Mouse (Mus musculus) midbrain, embryonic 11.5 days (tissue): ENCODE measurements around the gene Tbca. TPM values are rescaled to one million over a fixed set of nuclear protein-coding genes. Genes with fewer than 3 reads are reported as not detected.

ENCODE experiments used
- ATAC-seq: fragments of 200-750 bp; cut with Nextera tagmentation; 2 replicates; pipeline ENCODE4 v1.8.0; 2017; ENCODE audit warnings: moderate TSS enrichment, moderate library complexity; ENCODE audit not compliant: low FRiP score
- DNase-seq: peaks from one replicate; pipeline ENCODE4 v3.0.0; 2015; ENCODE audit warnings: low spot score; ENCODE audit errors: missing footprints
- H3K27ac ChIP-seq: fragments of 300-500 bp; sonication (generic); 2 replicates; pipeline ENCODE4 v1.5.1; 2014; ENCODE audit warnings: low read depth, low read length
- H3K27me3 ChIP-seq: fragments of 300-500 bp; sonication (generic); 2 replicates; pipeline ENCODE4 v1.6.1; 2014; ENCODE audit warnings: mild to moderate bottlenecking, low read length, moderate library complexity, mixed read lengths; ENCODE audit not compliant: control insufficient read depth, insufficient read depth
- H3K36me3 ChIP-seq: fragments of 300-500 bp; sonication (generic); 2 replicates; pipeline ENCODE4 v1.6.1; 2014; ENCODE audit warnings: mild to moderate bottlenecking, low read length, moderate library complexity, mixed read lengths; ENCODE audit not compliant: control insufficient read depth, insufficient read depth
- H3K4me1 ChIP-seq: fragments of 300-500 bp; sonication (generic); 2 replicates; pipeline ENCODE4 v1.6.1; 2014; ENCODE audit warnings: low read length; ENCODE audit not compliant: control insufficient read depth, insufficient read depth
- H3K4me2 ChIP-seq: fragments of 300-500 bp; sonication (generic); 2 replicates; pipeline ENCODE4 v1.6.1; 2014; ENCODE audit warnings: mild to moderate bottlenecking, moderate library complexity
- H3K4me3 ChIP-seq: fragments of 300-500 bp; sonication (generic); 2 replicates; pipeline ENCODE4 v1.5.1; 2014; ENCODE audit warnings: low read depth, low read length
- H3K9ac ChIP-seq: fragments of 300-500 bp; sonication (generic); 2 replicates; pipeline ENCODE4 v1.6.1; 2014; ENCODE audit warnings: low read length
- H3K9me3 ChIP-seq: fragments of 300-500 bp; sonication (generic); 2 replicates; pipeline ENCODE4 v1.6.1; 2016; ENCODE audit warnings: low read length; ENCODE audit not compliant: control insufficient read depth
- WGBS: fragments of 180-500 bp; shearing (Covaris S2); extraction: QIAGEN DNeasy Blood & Tissue Kit; methylation state at CpG from one replicate; pipeline ENCODE4 v1.1.7; 2014; 5-methylcytosine and 5-hydroxymethylcytosine counted together
- polyA plus RNA-seq: library from polyadenylated mRNA; unstranded; fragments of >200 nt; fragmentation: Nextera tagmentation; extraction: Ambion mirVana; gene quantifications from 2 replicates; pipeline ENCODE4 v1.2.1, GENCODE M21; 2014

Tbca gene
- polyA plus RNA-seq, 1 experiment from 2014 or later, result 249 TPM

- Histone ChIP-seq H3K4me1 (peaks cover 5% of the 10 kb centered on the region; the same call in 1 of the 2 replicates), H3K4me3 (no peak overlapping the region), H3K27me3 (peaks cover 97% of the 10 kb centered on the region), H3K4me2 (no peak overlapping the region), H3K9me3 (no peaks in the 10 kb centered on the region), H3K36me3 (no peaks in the 10 kb centered on the region), H3K27ac (no peak overlapping the region), H3K9ac (no peak overlapping the region)
- ATAC-seq (0 out of 2 replicates have a peak, but pooled peaks have one; percentile 23), DNase-seq (peak; percentile 88)
- 3% methylated on average over 2 of the region's 2 CpGs for WGBS
Measured at GRCm38 (mm10) chr13:94866906-94867305, 78.2 kb downstream of the Tbca start.

GRCm38 (mm10) chr13:94867772-94868171, 79.1 kb downstream of the Tbca start:
- DNase-seq, result no peak
- no peaks in the 10 kb centered on the region for H3K9me3 ChIP-seq

GRCm38 (mm10) chr13:94868478-94868950, 79.8 kb downstream of the Tbca start:
- WGBS, result 0% methylated on average over 35 of the region's 35 CpGs
- H3K9ac ChIP-seq, result no peak overlapping the region
- H3K27ac ChIP-seq, result no peak overlapping the region
- H3K4me2 ChIP-seq, result peak overlapping the region; percentile 33
- H3K4me1 ChIP-seq, result peaks cover 5% of the 10 kb centered on the region; the same call in 1 of the 2 replicates
- H3K27me3 ChIP-seq, result peaks cover 96% of the 10 kb centered on the region
- no peaks in the 10 kb centered on the region for H3K36me3 ChIP-seq
- ATAC-seq (peak; percentile 84), DNase-seq (peak; percentile 98)
- H3K4me3 ChIP-seq, result peak overlapping the region; percentile 3; the same call in 1 of the 2 replicates
- H3K9me3 ChIP-seq, result no peaks in the 10 kb centered on the region

More at GRCm38 (mm10) chr13:94867772-94868171, 79.1 kb downstream of the Tbca start:
- 33% methylated on average over 4 of the region's 4 CpGs for WGBS
- H3K4me3 ChIP-seq, result no peak overlapping the region
- no peak overlapping the region for H3K27ac ChIP-seq
- no peak overlapping the region for H3K9ac ChIP-seq
- H3K27me3 ChIP-seq, result peaks cover 97% of the 10 kb centered on the region
- H3K4me1 ChIP-seq, result peaks cover 5% of the 10 kb centered on the region; the same call in 1 of the 2 replicates
- H3K4me2 ChIP-seq, result no peak overlapping the region
- ATAC-seq, result no peak
- H3K36me3 ChIP-seq, result no peaks in the 10 kb centered on the region

- under 1% methylated on average over 8 of the region's 8 CpGs for WGBS
Measured at GRCm38 (mm10) chr13:94869541-94869940, 80.8 kb downstream of the Tbca start.

GRCm38 (mm10) chr13:94870071-94870460, 81.4 kb downstream of the Tbca start:
- WGBS, result 2% methylated on average over 9 of the region's 9 CpGs
- DNase-seq, result peak; percentile 94

More at GRCm38 (mm10) chr13:94869541-94869940, 80.8 kb downstream of the Tbca start:
- H3K9me3 ChIP-seq, result no peaks in the 10 kb centered on the region
- no peak overlapping the region for H3K9ac ChIP-seq
- no peak overlapping the region for H3K27ac ChIP-seq
- H3K4me1 ChIP-seq, result peaks cover 5% of the 10 kb centered on the region; the same call in 1 of the 2 replicates
- H3K4me3 ChIP-seq, result no peak overlapping the region
- no peak overlapping the region for H3K4me2 ChIP-seq
- peaks cover 94% of the 10 kb centered on the region for H3K27me3 ChIP-seq
- ATAC-seq (no peak), DNase-seq (peak; percentile 95)
- H3K36me3 ChIP-seq, result no peaks in the 10 kb centered on the region

GRCm38 (mm10) chr13:94870461-94871186, 81.9 kb downstream of the Tbca start:
- H3K36me3 ChIP-seq, result no peaks in the 10 kb centered on the region
- no peak overlapping the region for H3K9ac ChIP-seq
- H3K27ac ChIP-seq, result no peak overlapping the region
- no peak overlapping the region for H3K4me3 ChIP-seq
- H3K4me1 ChIP-seq, result peaks cover 5% of the 10 kb centered on the region
- under 1% methylated on average over 21 of the region's 21 CpGs for WGBS
- H3K27me3 ChIP-seq, result peaks cover 94% of the 10 kb centered on the region
- ATAC-seq, result no peak
- no peaks in the 10 kb centered on the region for H3K9me3 ChIP-seq
- no peak overlapping the region for H3K4me2 ChIP-seq
- peak; percentile 96 for DNase-seq

More at GRCm38 (mm10) chr13:94870071-94870460, 81.4 kb downstream of the Tbca start:
- Histone ChIP-seq H3K9ac (no peak overlapping the region), H3K9me3 (no peaks in the 10 kb centered on the region), H3K4me1 (peaks cover 5% of the 10 kb centered on the region), H3K4me3 (no peak overlapping the region), H3K27me3 (peaks cover 94% of the 10 kb centered on the region), H3K27ac (no peak overlapping the region), H3K4me2 (no peak overlapping the region), H3K36me3 (no peaks in the 10 kb centered on the region)
- ATAC-seq, result no peak

GRCm38 (mm10) chr13:94871806-94872320, 83.2 kb downstream of the Tbca start:
- H3K4me1 ChIP-seq, result peaks cover 5% of the 10 kb centered on the region
- H3K36me3 ChIP-seq, result no peaks in the 10 kb centered on the region
- no peak overlapping the region for H3K4me3 ChIP-seq
- no peaks in the 10 kb centered on the region for H3K9me3 ChIP-seq
- peak; percentile 93 for DNase-seq
- H3K9ac ChIP-seq, result no peak overlapping the region
- no peak overlapping the region for H3K4me2 ChIP-seq
- WGBS, result 1% methylated on average over 7 of the region's 7 CpGs
- peaks cover 94% of the 10 kb centered on the region for H3K27me3 ChIP-seq
- no peak for ATAC-seq
- H3K27ac ChIP-seq, result no peak overlapping the region

- Histone ChIP-seq H3K36me3 (no peaks in the 10 kb centered on the region), H3K4me3 (no peak overlapping the region), H3K9ac (no peak overlapping the region), H3K9me3 (no peaks in the 10 kb centered on the region), H3K4me2 (no peak overlapping the region), H3K27ac (no peak overlapping the region), H3K4me1 (peaks cover 5% of the 10 kb centered on the region), H3K27me3 (peaks cover 94% of the 10 kb centered on the region)
- ATAC-seq, result no peak
- WGBS, result 1% methylated on average over 19 of the region's 19 CpGs
- peak; percentile 92 for DNase-seq
Measured at GRCm38 (mm10) chr13:94872439-94872838, 83.7 kb downstream of the Tbca start.
